Mouse (Mus musculus) megakaryocyte, embryonic 14.5 days (primary cell): Measurements from ENCODE around the gene Thap3.

ENCODE experiments used
- FLI1 ChIP-seq: IDR thresholded peaks from 2 replicates; pipeline ENCODE4 v1.6.1; 2012; ENCODE audit warnings: low read length, inconsistent platforms, mixed read lengths
- GATA1 ChIP-seq: IDR thresholded peaks from 3 replicates; pipeline ENCODE4 v1.6.1; 2012; ENCODE audit warnings: mixed read lengths, low read length, inconsistent platforms, borderline replicate concordance

DNA sequence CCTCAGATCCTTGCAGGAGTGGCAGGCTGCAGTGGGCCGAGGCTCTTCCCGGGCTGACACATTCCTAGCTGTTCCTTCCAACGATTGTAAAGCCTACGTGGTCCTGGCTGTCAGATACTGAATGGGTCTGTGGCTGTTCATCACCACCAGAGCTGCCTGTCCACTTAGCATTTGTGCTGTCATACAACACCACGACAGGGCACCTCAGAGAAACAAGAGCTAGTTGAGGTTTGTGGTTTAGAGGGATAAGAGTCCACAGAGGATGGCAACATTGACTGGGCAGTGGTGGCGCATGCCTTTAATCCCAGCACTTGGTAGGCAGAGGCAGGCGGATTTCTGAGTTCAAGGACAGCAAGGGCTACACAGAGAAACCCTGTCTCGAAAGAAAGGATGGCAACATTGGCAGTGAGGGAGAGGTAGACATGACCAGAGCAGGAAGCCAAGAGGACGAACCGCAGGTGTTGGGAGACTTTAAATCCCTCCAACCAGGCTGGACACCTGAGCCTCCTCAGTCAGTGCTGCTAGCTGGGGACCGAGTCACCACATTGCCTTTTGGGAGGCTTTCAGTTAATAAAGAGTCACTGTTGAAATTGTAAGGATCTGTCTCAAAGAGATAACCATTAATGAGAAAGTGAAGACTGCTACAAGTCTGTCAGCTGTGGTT, 28.8 kb downstream of the Thap3 start:
- TF ChIP-seq GATA1, result no peak
- no peak for TF ChIP-seq FLI1
